Mouse (Mus musculus) right cerebral cortex, postnatal 25 days (tissue): ENCODE measurements around the gene Ehbp1.

ENCODE experiments used
- DNase-seq: peaks from one replicate; pipeline ENCODE4 v3.0.0; 2022

The Ehbp1 gene

GRCm38 (mm10) chr11:22276656-22277055, 65.4 kb downstream of the Ehbp1 start:
- DNase-seq = no peak

- DNase-seq = no peak
Measured at GRCm38 (mm10) chr11:22274144-22274543, 67.9 kb downstream of the Ehbp1 start.

- no peak for DNase-seq
Measured at GRCm38 (mm10) chr11:22273378-22273777, 68.7 kb downstream of the Ehbp1 start.

- no peak for DNase-seq
Measured at GRCm38 (mm10) chr11:22271889-22272288, 70.2 kb downstream of the Ehbp1 start.

- no peak for DNase-seq
Measured at GRCm38 (mm10) chr11:22269643-22270042, 72.4 kb downstream of the Ehbp1 start.

- DNase-seq = no peak
Measured at GRCm38 (mm10) chr11:22269173-22269572, 72.9 kb downstream of the Ehbp1 start.

GRCm38 (mm10) chr11:22267014-22267413, 75.1 kb downstream of the Ehbp1 start:
- DNase-seq = no peak

GRCm38 (mm10) chr11:22255418-22255817, 86.7 kb downstream of the Ehbp1 start:
- DNase-seq = no peak

GRCm38 (mm10) chr11:22249363-22249762, 92.7 kb downstream of the Ehbp1 start:
- DNase-seq = no peak

- no peak for DNase-seq
Measured at GRCm38 (mm10) chr11:22247736-22248135, 94.4 kb downstream of the Ehbp1 start.

- DNase-seq = no peak
Measured at GRCm38 (mm10) chr11:22247069-22247468, 95.0 kb downstream of the Ehbp1 start.

GRCm38 (mm10) chr11:22235558-22235957, 106.5 kb downstream of the Ehbp1 start:
- DNase-seq = no peak

- DNase-seq = no peak
Measured at GRCm38 (mm10) chr11:22234739-22235138, 107.4 kb downstream of the Ehbp1 start.

- no peak for DNase-seq
Measured at GRCm38 (mm10) chr11:22230906-22231305, 111.2 kb downstream of the Ehbp1 start.

GRCm38 (mm10) chr11:22225619-22226018, 116.5 kb downstream of the Ehbp1 start:
- no peak for DNase-seq

- DNase-seq = no peak
Measured at GRCm38 (mm10) chr11:22218222-22218621, 123.9 kb downstream of the Ehbp1 start.

GRCm38 (mm10) chr11:22216941-22217340, 125.2 kb downstream of the Ehbp1 start:
- DNase-seq = no peak

- DNase-seq = no peak
Measured at GRCm38 (mm10) chr11:22206611-22207010, 135.5 kb downstream of the Ehbp1 start.

GRCm38 (mm10) chr11:22206191-22206590, 135.9 kb downstream of the Ehbp1 start:
- no peak for DNase-seq

GRCm38 (mm10) chr11:22203413-22203812, 138.7 kb downstream of the Ehbp1 start:
- no peak for DNase-seq

- no peak for DNase-seq
Measured at GRCm38 (mm10) chr11:22201125-22201524, 141.0 kb downstream of the Ehbp1 start.

- no peak for DNase-seq
Measured at GRCm38 (mm10) chr11:22199881-22200280, 142.2 kb downstream of the Ehbp1 start.

- DNase-seq = no peak
Measured at GRCm38 (mm10) chr11:22198406-22198805, 143.7 kb downstream of the Ehbp1 start.

- no peak for DNase-seq
Measured at GRCm38 (mm10) chr11:22197935-22198334, 144.2 kb downstream of the Ehbp1 start.

GRCm38 (mm10) chr11:22196776-22197175, 145.3 kb downstream of the Ehbp1 start:
- DNase-seq = no peak

GRCm38 (mm10) chr11:22194607-22195006, 147.5 kb downstream of the Ehbp1 start:
- DNase-seq = no peak
